Mouse (Mus musculus) liver, embryonic 12.5 days (tissue): Measurements from ENCODE around the gene Speer4d. TPM values are rescaled to one million over a fixed set of nuclear protein-coding genes. Genes with fewer than 3 reads are reported as not detected.
"Not testable (repeated sequence)": the region's sequence is repeated elsewhere in the genome, so short reads cannot be mapped to it uniquely, and the experiment has no call there.

Experiments used
- ATAC-seq: fragments of 200-750 bp; cut with Nextera tagmentation; 2 replicates; pipeline ENCODE4 v1.8.0; 2017; ENCODE audit warnings: moderate number of reproducible peaks, mild to moderate bottlenecking, moderate library complexity
- H3K27ac ChIP-seq: fragments of 300-500 bp; sonication (generic); 2 replicates; pipeline ENCODE4 v1.5.1; 2016; ENCODE audit warnings: mild to moderate bottlenecking
- H3K27me3 ChIP-seq: fragments of 300-500 bp; sonication (generic); replicated peaks from 2 replicates; pipeline ENCODE4 v1.6.1; 2016; ENCODE audit warnings: mild to moderate bottlenecking, moderate library complexity
- H3K36me3 ChIP-seq: fragments of 300-500 bp; sonication (generic); 2 replicates; pipeline ENCODE4 v1.6.1; 2016; ENCODE audit warnings: mild to moderate bottlenecking, moderate library complexity
- H3K4me1 ChIP-seq: fragments of 300-500 bp; sonication (generic); 2 replicates; pipeline ENCODE4 v1.6.1; 2016
- H3K4me2 ChIP-seq: fragments of 300-500 bp; sonication (generic); 2 replicates; pipeline ENCODE4 v1.6.1; 2016; ENCODE audit warnings: mild to moderate bottlenecking, moderate library complexity
- H3K4me3 ChIP-seq: fragments of 300-500 bp; sonication (generic); 2 replicates; pipeline ENCODE4 v1.5.1; 2016; ENCODE audit warnings: mild to moderate bottlenecking, moderate library complexity
- H3K9ac ChIP-seq: fragments of 300-500 bp; sonication (generic); 2 replicates; pipeline ENCODE4 v1.6.1; 2016; ENCODE audit warnings: mild to moderate bottlenecking, moderate library complexity
- H3K9me3 ChIP-seq: fragments of 300-500 bp; sonication (generic); replicated peaks from 2 replicates; pipeline ENCODE4 v1.6.1; 2016; ENCODE audit warnings: mild to moderate bottlenecking, moderate library complexity
- WGBS: fragments of 180-500 bp; shearing (Covaris S2); methylation state at CpG from one replicate; pipeline ENCODE4 v1.1.7; 2016; ENCODE audit not compliant: insufficient replicate concordance; 5-methylcytosine and 5-hydroxymethylcytosine counted together
- polyA plus RNA-seq: library from polyadenylated mRNA; unstranded; fragments of >200 nt; fragmentation: Nextera tagmentation; extraction: Ambion mirVana; gene quantifications from 2 replicates; pipeline ENCODE4 v1.2.1, GENCODE M21; 2016

Gene Speer4d
- polyA plus RNA-seq, 1 experiment from 2014 or later: not detected

DNA sequence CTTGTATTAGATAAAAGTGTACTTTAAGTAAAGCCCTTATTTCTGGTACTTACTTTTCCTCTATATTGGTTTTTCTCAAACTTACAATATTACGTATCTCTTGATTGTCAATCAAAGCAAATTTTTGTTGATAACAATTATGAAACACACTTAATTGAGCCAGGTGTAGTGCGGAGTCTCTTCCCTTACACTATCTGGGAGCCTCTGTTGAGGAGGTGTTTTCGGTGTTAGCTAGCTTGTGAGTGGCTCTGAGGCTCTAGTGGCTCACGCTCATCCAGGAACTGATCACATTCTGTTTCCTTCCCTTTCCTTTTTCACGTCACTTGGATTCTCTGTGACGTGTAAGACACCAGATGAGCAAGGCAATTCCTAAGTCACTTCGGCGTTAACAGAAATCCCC lies 15.3 kb upstream of the Speer4d start:
- not testable (repeated sequence) for H3K27me3 ChIP-seq, H3K9me3 ChIP-seq, H3K4me2 ChIP-seq, H3K4me1 ChIP-seq, H3K27ac ChIP-seq, H3K36me3 ChIP-seq, H3K9ac ChIP-seq, ATAC-seq, H3K4me3 ChIP-seq
- WGBS: 58% methylated on average over 8 of the region's 8 CpGs

DNA sequence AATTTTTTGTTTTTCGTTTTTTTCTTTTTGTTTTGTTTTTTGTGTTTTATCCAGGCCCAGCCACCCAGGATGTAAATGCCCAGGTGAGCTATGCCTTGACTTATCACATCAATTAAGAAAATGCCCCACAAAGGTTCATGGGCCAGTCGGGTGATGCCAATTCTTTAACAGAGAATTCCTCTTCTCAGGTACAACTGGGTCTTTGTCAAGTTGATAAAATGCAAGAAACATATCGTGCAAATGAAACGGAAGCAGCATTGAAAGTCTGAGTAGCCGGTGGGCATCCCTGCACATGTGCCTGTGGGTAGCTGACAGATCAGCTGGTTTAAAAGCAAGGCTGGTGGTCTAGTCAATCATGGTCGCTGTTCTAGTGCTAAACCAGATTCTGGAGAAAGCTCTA lies 12.2 kb upstream of the Speer4d start:
- H3K4me1 ChIP-seq, H3K4me3 ChIP-seq, H3K27ac ChIP-seq, H3K27me3 ChIP-seq, H3K9ac ChIP-seq, H3K4me2 ChIP-seq, H3K36me3 ChIP-seq, H3K9me3 ChIP-seq: not testable (repeated sequence)
- 47% methylated on average over 6 of the region's 6 CpGs for WGBS
- peak; percentile 59; the same call in 1 of the 2 replicates for ATAC-seq

DNA sequence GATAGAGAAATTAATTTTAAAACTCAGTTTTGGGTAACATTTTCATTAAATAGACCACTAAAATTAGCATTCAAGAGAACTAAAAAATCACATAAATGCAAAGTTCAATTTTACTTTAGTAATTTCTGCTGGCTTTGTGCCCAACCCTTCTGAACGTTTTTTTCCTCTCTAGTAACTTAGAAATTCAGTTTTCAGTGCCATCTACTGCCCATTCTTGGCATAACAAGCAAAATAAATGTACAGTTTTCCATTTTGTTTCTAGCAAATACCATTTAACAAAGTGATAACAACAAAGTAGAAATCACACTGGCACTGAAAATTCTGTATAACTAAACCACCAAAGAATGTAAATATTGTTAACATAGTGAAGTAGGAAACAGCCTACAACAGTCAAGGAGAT lies 8.2 kb upstream of the Speer4d start:
- H3K27me3 ChIP-seq, H3K36me3 ChIP-seq, H3K27ac ChIP-seq, H3K9ac ChIP-seq, ATAC-seq, H3K4me1 ChIP-seq, H3K4me2 ChIP-seq, H3K9me3 ChIP-seq, H3K4me3 ChIP-seq: not testable (repeated sequence)
- WGBS: 9% methylated on average over 1 of the region's 1 CpGs

DNA sequence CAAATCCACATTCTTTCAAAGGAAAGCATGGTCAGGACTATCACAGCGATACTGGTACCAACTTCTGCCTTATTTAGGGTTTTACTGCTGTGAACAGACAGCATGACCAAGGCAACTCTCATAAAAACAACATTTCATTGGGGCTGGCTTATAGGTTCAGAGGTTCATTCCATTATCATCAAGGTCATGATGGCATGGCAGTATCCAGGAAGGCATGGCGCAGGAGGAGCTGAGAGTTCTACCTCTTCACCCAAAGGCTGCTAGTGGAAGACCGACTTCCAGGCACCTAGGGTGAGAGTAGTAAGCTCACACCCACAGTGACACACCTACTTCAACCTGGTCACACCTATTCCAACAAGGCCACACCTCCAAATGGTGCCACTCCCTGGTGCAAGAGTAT lies 2.7 kb upstream of the Speer4d start:
- ATAC-seq, H3K9me3 ChIP-seq: not testable (repeated sequence)
- 58% methylated on average over 3 of the region's 3 CpGs for WGBS

DNA sequence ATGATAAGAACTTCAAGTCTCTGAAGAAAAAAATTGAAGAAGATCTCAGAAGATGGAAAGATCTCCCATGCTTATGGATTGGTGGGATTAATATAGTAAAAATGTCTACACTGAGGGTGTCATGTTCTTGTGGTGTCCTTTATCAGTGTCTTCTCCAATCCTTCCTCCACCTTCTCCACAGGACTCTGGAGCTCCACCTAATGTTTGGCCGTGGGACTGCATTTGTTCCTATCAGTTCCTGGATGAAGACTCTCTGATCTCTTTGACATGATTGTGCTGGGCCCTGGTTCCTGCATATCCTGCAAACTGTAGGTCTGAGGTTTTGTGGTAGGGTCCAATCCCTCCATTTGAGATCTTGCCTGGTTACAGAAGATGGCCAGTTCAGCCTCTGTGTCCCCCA lies 9.3 kb downstream of the Speer4d start:
- H3K27ac ChIP-seq, ATAC-seq, H3K4me2 ChIP-seq, H3K9ac ChIP-seq, H3K9me3 ChIP-seq, H3K27me3 ChIP-seq, H3K4me1 ChIP-seq, H3K36me3 ChIP-seq, H3K4me3 ChIP-seq: not testable (repeated sequence)
- 18% methylated on average over 1 of the region's 1 CpGs for WGBS

More for the DNA sequence above, 2.7 kb upstream of the Speer4d start:
- H3K27ac ChIP-seq, H3K36me3 ChIP-seq, H3K4me1 ChIP-seq, H3K9ac ChIP-seq, H3K27me3 ChIP-seq, H3K4me3 ChIP-seq, H3K4me2 ChIP-seq: not testable (repeated sequence)

DNA sequence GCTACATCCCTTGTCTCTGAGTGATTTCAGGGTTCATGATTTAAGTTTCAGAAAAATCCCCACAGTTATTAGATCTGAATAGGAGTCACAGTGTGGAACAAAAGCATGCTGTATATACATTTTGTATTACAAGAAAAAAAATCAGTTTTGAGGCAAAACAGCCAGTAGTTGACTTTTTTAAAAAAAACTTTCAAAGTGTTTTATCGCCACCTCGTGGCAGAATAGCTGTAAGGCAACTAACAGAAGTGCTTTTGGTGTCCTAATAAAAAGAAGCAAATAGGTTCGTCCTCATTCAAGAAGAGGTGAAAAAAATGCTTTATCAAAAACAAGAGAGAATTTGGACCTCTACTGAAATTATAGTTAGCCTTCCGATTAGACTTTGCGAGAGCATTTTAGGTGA lies 11.2 kb downstream of the Speer4d start:
- H3K27me3 ChIP-seq, H3K27ac ChIP-seq, H3K4me3 ChIP-seq, H3K9me3 ChIP-seq, H3K4me2 ChIP-seq, ATAC-seq, H3K9ac ChIP-seq, H3K4me1 ChIP-seq, H3K36me3 ChIP-seq: not testable (repeated sequence)
- WGBS: 25% methylated on average over 5 of the region's 5 CpGs

DNA sequence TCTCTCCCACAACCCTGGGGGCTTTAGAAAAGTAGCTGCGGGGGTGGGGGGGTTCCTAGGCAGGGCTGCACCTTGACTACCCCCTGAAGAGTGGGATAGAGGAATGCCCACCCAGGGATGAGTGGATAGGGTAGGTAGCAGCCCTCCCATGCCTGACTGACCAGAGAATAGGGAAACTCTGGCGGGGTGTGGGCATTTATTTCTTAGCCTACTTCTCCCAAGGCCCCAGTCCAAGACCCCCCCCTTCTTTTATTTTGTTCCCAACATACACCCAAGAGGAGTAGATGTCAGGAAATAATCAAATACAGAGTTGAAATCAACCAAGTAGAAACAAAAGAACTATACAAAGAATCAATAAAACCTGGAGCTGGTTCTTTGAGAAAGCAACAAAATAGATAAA lies 18.8 kb downstream of the Speer4d start:
- not testable (repeated sequence) for H3K4me1 ChIP-seq, H3K4me3 ChIP-seq, ATAC-seq, H3K27ac ChIP-seq, H3K9ac ChIP-seq, H3K36me3 ChIP-seq, H3K27me3 ChIP-seq, H3K4me2 ChIP-seq
- 46% methylated on average over 2 of the region's 2 CpGs for WGBS
- H3K9me3 ChIP-seq: peaks cover 12% of the 10 kb centered on the region

DNA sequence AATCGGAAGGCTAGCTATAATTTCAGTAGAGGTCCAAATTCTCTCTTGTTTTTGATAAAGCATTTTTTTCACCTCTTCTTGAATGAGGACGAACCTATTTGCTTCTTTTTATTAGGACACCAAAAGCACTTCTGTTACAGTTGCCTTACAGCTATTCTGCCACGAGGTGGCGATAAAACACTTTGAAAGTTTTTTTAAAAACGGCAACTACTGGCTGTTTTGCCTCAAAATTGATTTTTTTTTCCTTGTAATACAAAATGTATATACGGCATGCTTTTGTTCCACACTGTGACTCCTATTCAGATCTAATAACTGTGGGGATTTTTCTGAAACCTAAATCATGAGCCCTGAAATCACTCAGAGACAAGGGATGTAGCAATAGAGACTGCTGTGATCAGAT lies 26.8 kb downstream of the Speer4d start:
- not testable (repeated sequence) for H3K9ac ChIP-seq, H3K4me2 ChIP-seq, H3K36me3 ChIP-seq, H3K27ac ChIP-seq, H3K9me3 ChIP-seq, H3K4me1 ChIP-seq, ATAC-seq, H3K27me3 ChIP-seq, H3K4me3 ChIP-seq
- 19% methylated on average over 6 of the region's 6 CpGs for WGBS

DNA sequence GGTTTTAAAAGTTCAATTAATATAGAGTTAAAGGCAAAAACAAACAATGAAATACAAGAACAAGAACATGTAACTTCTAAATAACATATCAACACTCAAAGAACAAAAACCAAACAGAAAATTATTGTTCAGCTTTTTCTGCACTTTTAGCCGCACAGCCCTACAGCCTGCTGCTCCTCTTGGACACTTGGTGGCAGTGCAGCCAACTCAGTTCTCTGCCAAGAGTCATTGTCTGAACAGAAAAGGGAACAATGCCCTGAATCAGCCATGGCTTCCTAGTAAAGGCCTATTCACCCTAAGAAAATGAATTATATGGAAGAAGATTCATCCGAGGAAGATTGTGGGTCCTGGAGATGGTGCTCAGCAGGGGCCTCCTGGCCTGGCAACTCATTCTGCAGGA lies 33.5 kb downstream of the Speer4d start:
- H3K9me3 ChIP-seq: not testable (repeated sequence)

DNA sequence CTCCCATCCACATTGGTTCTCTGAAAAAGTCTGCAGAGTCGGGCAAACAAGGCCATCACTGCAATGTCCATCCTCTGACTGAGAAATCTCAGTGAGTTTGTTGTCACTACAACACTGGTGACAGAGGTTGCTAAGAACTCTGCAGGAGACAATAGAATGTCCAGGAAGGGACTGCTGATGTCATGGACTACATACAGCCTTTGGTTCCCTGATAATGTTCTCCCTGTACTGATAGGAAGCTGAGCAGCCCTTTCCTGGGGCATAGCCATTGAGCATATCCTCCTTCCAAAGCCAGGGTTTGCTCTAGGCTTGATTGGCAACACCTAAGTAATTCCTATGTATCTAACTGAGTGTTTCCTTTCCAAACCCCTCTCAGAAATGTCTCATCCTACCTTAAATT lies 38.1 kb downstream of the Speer4d start, which contains the start of gene 4930572O03Rik:
4930572O03Rik (minus strand) TSS at position 101 of the 400 bp plus-strand sequence.
- not testable (repeated sequence) for H3K36me3 ChIP-seq, H3K4me3 ChIP-seq, H3K27me3 ChIP-seq, H3K9ac ChIP-seq, ATAC-seq, H3K4me1 ChIP-seq, H3K4me2 ChIP-seq, H3K9me3 ChIP-seq, H3K27ac ChIP-seq
- WGBS: 36% methylated on average over 1 of the region's 1 CpGs

More for the DNA sequence above, 33.5 kb downstream of the Speer4d start:
- H3K4me3 ChIP-seq, H3K4me2 ChIP-seq, H3K4me1 ChIP-seq, H3K27ac ChIP-seq, H3K9ac ChIP-seq, H3K36me3 ChIP-seq, H3K27me3 ChIP-seq, ATAC-seq: not testable (repeated sequence)
- WGBS: 58% methylated on average over 2 of the region's 2 CpGs

DNA sequence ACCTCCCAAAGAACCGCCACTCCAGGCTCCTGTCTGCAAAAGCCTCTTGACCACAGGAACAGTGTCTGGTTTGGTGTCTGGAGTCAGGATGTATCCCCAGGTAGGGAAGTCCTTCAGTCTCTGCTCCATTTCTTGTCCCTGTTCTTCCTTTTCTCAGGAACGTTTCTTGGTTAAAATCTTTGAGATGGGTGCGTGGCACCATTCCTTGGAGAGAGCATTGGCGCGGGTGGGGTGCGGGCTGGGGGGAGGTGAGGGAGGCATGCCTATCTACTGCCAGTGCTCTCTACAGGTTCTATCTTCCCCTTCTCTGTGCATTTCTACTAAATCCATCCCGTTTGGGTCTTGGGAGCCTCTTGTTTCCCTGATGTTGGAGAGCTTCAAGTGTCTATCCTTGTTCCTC lies 45.0 kb downstream of the Speer4d start:
- H3K36me3 ChIP-seq, H3K4me3 ChIP-seq, H3K9ac ChIP-seq, H3K9me3 ChIP-seq, H3K4me1 ChIP-seq, H3K27me3 ChIP-seq, H3K27ac ChIP-seq, ATAC-seq, H3K4me2 ChIP-seq: not testable (repeated sequence)
- WGBS: 59% methylated on average over 7 of the region's 7 CpGs

DNA sequence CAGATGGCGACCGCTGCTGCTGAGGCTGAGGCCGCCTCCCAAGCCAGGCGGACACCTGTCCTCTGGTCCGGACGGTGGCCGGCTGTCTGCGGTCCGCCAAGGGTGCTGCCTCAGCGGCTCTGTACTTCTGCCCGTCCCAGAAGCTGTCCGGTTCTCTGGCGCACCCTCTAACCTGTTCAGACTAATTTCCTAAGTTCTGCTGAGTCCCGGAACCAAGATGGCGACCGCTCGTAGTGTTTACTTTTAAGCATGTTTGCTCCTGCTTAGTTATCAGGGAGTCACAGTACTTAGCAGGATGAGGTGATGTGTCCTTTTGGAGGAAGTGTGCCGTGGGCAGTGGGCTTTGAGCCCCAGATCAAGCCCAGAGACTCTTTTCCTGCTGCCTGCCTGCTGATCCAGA lies 51.9 kb downstream of the Speer4d start:
- not testable (repeated sequence) for H3K27ac ChIP-seq, H3K4me3 ChIP-seq, H3K9ac ChIP-seq, H3K9me3 ChIP-seq, ATAC-seq, H3K4me2 ChIP-seq, H3K36me3 ChIP-seq, H3K4me1 ChIP-seq, H3K27me3 ChIP-seq
- WGBS: 79% methylated on average over 13 of the region's 18 CpGs
